Mouse (Mus musculus) cerebellum, postnatal 25 days (tissue): ENCODE data around the gene Iqgap1.
"Not testable (repeated sequence)": the region's sequence is repeated elsewhere in the genome, so short reads cannot be mapped to it uniquely, and the experiment has no call there.

Experiments used
- DNase-seq, 2 experiments: peaks; one replicate each; pipeline ENCODE4 v3.0.0; 2021; ENCODE audit warnings: mixed read lengths in 2 of 2

Iqgap1 gene

DNA sequence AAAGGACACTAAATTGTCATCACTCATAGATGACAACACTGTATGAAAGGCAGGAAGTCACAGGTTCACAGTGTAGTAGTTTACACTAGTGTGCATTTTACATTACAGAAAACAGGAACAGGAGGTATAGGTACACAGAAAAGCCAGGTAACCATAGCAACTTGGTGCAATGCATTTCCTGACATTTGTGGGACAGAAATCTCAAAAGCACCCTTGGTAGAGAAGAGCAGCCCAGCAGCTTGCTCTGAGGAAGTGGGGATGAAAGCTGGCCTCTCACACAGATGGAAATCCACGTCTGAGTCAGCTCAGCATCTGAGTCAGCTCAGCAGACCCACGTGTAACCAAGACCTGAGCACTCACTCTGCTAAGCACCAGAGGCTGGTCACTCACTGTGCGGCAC is 59.7 kb downstream of the Iqgap1 start:
- peak in 1 of 2 experiments; percentile 34 for DNase-seq

DNA sequence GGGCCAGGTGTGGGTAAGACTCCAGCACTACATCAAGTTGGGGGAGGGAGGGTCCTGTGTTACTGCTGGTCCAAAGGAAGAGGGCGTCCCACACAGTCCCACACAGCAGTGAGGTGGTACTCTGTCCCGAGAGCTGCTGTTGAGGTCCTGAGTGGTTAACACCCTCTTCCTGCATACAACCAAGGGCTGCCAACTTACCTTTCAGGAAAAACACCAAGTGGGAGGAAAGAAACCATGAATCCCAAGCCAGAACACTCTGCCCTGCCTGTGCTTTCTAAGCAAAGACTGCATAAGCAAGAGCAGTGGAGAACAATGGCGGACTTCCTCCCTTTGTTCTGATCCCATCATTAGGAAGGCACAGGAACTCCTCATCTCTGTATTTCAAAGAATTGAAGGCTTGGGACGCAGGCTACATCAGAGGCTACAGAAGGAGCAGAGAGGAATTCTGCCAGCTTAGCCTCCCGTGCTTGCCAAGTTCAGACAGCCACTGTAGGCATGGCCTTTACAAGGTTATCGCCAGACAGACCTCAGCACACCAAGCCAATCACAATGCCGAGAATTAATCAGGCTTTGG is 61.8 kb downstream of the Iqgap1 start:
- DNase-seq = peak; percentile 79 to 85

DNA sequence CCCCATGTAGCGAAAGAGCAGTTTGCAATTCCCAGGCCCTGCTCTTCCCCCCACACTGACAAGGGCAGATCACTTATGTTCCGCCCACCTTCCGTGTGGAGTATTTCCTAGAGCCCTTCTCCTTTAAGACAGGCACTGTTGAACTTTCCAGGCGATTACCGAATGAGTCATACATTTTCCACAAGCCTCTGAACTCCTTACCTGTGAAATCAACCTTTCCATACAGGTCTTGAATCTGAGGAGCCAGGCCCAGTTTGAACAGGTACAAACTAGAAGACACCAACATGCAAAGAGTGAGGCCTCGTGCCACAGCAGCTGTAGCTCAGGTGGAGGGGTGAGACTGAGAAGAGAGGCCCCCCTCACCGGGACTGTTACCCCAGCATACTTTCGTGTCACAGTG is 63.5 kb downstream of the Iqgap1 start:
- DNase-seq = no peak

DNA sequence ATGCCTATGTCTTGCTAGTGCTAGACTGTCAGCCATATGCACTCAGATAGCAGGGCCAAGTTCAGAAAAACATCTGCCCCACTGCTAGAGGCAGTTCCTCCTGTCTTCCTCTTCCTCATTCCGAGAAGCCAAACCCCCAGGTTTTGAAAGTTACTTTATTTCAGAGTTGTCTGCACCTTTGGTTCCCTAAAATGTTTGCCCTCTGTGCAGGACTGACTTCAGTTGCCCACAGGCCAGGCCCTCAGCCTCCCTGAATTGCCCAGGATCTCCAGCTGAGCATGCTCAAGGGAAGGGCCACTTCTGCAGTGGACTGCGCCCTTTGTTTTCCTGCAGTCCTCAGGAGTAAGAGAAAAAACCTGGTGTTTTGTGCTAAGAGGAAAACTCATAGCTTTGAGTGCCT is 71.7 kb downstream of the Iqgap1 start:
- DNase-seq = no peak

DNA sequence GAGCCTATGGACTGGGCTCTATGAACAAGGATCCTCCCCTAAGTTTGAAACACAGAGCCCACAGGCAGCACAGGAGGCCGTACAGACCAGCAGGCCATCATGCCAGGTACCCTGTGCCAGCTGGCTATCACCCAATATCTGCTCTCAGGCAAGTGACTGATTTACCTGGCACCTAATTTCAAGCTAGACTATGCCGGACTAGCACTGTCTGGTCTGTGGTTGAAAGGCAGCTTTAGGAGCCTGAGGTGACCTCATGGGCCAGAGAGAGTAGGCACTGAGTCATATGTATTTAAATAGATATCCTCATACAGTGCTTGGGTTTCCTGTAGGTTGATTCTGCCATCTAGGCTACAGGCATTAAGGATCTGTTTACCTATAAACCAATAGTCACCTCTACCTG is 72.2 kb downstream of the Iqgap1 start:
- DNase-seq = peak; percentile 45 to 66

DNA sequence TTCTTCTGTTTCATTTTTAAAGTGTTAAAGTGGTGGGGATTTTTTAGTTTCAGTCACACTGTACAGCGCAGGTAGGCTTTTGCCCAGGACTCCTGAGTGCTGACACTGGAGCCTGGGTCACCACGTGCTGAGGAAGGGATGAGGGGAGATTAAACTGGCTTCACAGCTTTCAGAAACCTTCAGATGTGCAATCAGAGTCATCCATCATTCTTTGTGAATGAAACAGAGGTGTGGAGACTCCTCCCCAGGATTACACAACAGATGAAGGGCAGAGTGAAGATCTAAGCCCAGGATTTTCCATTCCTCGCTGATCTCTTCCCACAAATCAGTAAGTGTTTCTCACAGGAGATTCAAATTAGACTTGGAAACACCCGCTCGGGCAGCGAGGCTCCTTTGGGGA is 76.2 kb downstream of the Iqgap1 start:
- DNase-seq = no peak

DNA sequence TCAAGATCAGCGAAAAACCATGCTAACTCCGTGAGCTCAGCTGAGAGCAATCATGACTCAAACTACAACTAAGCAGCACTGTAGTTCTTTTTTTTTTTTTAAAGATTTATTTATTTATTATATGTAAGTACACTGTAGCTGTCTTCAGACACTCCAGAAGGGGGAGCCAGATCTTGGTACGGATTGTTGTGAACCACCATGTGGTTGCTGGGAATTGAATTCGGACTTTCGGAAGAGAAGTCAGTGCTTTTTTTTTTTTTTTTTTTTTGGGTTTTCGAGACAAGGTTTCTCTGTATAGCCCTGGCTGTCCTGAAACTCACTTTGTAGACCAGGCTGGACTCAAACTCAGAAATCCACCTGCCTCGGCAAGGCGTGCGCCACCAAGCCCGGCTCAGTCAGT is 76.7 kb downstream of the Iqgap1 start:
- not testable (repeated sequence) for DNase-seq

DNA sequence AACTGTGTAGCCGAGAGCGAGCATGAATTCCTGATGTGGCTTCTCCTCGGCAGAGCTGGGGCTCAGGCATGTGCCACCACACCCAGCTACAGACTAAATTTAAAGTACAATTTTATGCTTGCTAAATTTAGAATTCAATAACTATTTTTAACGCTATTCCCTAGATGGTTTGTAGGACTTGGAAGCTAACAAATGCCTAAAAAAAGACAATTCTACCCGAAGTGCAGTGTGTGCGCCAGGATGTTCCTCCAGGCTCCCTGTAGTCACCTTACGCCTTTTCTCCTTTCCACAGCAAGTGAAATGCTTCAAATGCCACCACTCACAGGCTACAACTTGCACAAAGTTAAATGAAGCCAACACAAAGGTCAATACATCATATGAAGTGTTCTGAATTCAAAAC is 78.4 kb downstream of the Iqgap1 start:
- no peak for DNase-seq

DNA sequence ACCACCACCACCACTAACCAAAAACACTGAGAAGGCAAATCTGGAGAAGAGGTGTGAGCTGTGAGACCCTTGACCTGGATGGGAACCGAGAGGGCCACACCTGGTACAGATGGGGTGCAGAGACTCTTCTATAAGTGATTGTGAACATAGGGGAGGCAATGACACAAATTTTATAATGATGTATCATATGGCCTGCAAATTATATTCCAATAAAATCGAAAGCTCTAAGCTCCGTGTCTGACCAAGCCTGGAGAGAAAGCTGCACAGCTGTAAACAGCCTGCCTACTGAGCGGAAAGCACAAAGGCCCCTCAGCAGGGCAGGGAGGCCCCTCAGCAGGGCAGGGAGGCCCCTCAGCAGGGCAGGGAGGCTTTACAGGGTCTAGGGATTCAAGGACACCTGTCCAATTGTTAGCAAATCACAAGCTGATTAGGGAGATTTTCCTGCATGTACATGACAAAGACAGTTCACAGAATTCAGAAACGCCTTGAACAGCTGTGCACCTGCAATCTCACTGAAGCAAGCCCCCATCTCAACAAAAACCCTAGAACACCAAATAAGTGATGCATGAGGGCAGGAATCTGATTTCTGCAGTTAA is 79.5 kb downstream of the Iqgap1 start:
- no peak for DNase-seq

DNA sequence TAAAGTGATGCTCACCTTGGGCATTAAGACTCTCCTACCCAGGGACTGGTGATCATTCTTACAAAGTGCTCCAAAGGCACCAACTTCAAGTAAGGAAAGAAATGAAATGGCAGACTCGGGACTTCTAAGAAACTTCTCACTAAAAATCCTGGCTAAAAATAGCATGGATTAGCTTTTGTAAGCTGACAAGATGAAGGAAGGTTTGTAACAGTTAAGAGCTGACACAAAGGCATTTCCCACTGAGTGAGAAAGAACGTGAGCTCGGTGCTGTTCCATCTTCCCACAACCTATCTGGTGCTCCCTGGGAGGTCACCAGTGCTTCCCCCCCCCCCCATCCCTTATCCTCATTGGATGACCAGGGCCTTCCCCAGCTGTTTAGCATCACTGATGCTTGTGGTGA is 80.0 kb downstream of the Iqgap1 start:
- DNase-seq = no peak

DNA sequence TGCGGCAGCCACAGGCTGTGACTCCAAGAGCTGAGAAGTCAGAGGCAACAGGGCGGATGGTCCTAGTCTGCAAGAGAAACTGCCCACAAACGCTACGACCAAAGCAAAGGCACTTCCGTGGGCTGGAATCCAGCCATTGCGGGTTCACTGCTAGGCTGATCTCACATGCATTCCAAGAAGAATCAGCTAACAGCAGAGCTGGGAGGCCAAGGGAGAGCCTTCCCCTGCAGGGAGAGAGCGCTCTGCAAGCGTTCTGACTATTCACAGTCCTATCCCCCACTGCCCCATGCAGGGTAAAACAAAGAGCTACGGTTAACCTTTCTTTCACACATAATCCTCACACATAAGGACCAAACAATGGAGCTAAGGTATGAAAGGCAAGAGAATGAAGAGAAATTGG is 80.5 kb downstream of the Iqgap1 start:
- no peak for DNase-seq

DNA sequence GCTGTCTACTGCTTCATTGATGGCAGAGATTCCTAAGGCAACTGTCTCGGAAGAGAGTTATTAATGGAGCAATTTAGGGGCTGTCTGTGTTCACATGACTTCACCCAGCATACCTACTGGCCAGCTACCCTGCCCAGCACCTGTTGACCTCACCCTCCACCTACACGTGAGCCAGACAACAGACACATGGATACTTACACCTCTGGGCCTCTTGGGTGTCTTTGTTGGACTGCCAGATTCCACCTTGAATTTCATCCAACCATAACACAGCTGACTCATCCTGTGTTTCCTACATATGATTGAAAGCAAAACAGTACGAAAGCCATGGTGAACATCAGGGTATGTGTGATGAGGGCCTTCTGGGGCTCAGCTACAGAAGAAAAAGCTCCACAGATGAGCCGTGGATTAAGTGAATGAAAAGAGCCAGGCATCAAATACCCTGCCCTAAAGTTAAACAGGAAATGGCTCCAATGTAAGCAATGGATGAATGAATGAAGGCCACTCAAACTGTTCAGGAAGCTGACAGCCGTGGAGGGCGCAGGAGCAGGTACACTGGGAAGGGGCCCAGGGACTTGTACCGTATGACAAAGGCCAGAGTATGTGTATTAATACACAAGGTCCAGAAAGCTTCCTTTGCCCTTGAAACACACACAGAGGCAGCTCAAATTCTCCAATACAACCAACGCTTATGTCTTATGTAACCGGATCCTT is 81.7 kb downstream of the Iqgap1 start:
- DNase-seq = no peak

DNA sequence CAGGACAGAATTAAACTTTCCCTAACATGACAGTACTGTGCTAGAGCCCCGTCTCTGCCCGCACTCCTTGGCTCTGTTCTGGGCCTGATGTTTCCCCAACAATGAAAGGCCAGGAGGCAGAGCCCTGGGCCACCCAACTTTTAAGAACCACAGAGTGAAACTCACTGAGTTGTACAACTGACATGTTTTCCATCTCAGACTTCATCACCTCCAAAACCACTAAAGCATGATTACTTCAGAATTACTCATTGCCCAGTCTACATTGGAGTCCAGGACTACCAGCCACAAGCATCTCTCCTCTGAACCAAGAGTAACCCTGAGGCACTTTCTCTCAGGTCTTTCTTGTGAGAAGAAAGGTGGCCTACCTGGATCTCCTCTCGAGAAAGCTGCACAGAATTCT is 83.1 kb downstream of the Iqgap1 start:
- no peak for DNase-seq

DNA sequence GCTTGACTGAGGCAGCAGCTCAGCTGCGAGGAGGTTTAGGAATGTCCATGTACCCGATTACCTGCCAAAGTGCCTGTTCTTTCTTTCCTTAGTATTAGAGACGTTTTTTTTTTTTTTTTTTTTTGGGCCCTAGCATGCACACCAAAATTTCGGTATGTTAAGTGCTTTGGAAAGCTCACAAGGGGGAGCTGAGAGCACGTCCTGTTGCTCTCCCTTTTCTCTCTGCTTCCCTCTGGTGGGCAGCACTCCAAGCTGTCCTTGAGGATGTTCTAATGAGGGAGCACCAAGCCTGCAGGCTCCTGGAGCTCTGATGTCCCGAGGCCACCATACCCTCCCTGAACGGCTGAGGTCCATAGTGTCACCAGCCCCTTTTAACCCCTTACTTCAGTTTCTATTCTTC is 84.8 kb downstream of the Iqgap1 start:
- peak; percentile 63 to 85 for DNase-seq

DNA sequence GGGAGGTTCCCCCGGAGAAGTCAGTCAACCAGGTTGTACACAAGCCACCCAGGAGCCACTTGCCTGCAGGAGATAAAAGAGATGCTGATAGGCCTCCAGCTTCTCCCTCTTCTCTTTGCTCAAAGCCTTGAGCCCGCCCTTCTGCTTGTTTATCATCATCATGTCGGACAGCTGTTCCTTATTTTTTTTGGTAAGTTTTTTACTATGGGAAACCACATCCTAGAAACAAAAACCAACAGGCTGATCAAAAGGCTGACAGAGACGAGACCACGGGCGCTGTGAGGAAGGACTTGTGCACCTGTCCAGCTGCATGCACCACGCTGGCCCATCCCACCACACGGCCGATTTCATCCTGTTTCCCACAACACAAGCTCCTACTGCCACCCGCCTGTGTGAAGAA is 89.6 kb downstream of the Iqgap1 start:
- DNase-seq = no peak

DNA sequence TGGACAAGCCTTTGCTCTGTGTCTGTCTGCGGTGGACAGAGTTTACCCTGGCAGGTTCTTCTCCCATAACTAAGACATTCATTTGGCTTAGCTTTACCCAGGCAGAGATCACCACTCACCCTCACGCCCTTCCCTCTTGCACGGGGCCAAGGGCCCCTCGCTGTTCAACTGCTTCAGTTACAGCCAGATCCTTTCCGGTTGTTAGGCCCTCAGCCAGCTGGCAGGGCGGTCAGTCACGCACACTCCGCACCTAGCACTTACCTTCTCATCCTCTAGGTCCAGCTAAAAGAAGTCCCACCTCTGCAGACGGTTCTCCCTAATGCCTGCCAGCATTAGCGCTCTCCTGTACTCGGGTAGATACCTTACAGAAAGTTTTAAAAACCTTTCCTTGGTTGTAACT is 92.8 kb downstream of the Iqgap1 start:
- peak; percentile 30 to 51 for DNase-seq

DNA sequence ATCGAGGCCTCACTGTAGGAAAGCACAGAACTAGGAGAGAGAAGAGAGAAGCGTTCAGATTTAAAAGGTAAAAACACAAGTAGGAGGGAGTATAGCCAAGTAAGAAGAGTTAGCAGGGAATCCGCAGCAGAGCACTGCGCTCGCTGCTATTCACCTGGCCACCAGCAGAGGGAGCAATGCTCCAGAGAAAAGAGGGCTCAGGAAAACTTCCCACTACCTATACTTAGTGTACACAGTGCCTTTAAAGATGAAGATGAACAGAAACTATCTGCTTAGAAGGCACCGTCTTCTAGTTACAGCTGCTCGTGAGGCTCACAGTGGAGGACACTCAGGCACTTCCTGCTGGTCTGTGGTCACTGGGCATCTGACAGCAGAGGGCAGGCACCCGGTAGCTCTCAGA is 96.1 kb downstream of the Iqgap1 start:
- peak; percentile 82 to 87 for DNase-seq

DNA sequence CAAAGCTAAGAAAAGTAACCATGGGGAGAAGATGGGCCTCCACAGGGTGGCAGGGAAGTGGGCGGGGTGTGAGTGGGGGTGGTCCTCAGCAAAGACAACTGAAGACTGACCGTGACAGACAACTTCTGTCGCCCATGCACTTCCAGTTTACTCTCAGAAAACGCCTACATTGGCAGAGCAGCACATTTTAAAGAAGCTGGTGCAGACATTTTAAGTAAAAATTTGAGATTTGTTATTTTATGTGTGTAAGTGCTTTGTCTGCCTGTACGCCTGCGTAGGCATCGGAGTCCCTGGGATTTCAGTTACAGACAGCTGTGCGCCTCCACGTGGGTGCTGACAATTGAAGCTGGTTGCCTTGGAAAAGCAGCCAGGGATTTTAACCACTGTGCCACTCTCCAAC is 104.7 kb downstream of the Iqgap1 start:
- DNase-seq = no peak

DNA sequence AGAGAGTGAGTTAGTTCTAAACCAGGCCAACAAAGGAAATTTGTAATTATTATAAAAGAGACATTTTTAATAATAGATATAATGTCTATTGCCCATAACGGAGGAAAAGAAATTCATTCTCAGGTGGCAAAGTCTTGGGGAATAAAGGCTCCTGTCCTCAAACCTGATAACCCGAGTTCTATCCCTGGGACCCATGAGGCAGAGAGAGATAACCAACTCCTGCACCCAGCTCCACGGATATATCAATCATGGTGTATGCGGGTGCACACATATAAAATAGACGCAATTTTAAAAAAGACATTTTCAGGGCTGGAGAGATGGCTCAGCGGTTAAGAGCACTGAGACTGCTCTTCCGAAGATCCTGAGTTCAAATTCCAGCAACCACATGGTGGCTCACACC is 106.2 kb downstream of the Iqgap1 start:
- no peak for DNase-seq

DNA sequence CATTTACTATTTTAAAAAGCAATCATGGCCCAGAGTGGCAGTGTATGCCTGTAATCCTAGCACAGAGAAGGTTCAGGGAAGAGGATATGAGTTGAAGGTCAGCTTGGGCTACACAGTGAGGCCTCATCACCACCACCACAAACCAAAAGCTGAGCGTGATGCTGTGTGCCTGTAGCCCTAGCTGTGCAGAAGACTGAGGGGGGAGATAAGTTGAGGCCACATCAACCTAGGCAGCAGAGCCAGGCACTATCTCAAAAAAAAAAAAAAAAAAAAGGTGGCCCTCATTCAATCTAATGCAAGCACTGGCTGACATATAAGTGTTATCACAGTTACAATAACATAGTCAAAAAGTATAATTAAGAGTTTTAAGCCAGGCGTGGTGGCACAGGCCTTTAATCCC is 106.7 kb downstream of the Iqgap1 start:
- no peak for DNase-seq

DNA sequence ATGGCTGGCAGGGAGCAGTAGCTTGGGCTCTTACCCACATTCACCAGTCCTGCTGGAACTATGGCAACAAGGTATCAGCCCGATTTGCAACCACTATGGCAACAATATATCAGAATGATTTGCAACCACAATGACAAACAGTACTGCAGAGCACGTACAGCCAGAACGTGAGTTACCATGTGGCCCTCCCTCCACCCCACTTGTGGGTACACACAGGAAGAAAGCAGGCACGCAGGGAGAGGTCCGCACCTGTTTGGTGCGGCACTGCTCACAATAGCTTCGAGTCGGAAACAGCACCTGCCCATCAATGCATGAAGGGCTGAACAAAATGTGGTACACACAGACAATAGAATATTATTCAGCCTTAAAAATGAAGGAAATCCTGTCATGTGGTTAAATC is 107.3 kb downstream of the Iqgap1 start:
- no peak for DNase-seq

DNA sequence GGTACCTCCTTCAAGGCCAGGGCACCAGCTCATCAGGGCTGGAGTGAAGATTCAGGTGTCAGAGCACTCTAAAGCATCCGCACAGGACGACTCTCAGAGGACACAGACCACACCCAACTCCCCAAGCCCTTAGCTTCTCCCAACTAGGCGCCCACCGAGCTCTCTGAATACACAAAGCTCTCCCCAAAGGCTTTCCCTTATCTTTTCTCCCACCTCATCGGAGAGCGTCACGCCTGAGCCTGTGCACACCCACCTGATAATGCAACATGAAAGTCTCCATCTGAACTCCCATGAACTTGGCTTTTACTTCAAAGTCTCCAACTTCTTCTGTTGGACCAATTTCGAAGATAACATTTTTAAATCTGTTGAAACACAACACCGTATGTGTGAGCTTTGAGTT is 109.0 kb downstream of the Iqgap1 start:
- DNase-seq = no peak

DNA sequence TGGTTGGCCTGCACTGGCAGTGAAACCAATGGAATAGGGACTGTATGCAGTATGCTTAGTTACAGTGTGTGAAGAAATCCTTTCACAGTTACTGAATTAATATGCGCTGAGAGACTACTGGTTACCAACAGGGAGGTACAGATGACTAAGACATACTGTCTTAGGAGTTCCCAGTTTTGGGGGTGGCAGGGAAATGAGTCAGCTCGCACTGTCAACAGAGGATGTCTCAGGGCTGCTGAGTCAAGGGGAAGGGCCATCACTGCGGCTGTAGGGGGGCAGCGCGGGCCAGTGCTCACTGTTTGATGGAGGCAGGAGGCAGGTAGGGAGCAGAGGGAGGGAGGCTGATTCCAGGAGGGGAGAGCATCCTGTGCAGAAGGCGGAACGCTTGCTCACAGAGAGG is 110.5 kb downstream of the Iqgap1 start:
- no peak for DNase-seq

DNA sequence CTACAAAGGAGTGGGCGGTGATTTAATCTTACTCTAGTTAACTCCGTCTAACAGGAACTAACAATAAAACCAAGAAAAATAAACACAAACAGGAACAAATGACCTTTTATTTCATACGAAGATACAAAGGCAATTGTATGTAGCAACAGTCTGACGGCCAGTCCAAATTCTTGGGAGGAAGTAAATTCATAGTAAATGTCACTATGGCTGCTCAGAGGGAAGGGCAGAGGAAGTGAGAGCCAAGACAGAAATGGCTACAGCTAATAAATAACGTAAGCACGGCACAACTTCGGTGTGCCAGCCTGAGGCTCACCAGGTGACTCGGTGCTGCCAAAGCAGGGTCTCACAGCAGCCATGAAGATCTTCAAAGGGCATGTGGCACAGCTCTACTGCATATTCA is 114.3 kb downstream of the Iqgap1 start:
- no peak for DNase-seq

DNA sequence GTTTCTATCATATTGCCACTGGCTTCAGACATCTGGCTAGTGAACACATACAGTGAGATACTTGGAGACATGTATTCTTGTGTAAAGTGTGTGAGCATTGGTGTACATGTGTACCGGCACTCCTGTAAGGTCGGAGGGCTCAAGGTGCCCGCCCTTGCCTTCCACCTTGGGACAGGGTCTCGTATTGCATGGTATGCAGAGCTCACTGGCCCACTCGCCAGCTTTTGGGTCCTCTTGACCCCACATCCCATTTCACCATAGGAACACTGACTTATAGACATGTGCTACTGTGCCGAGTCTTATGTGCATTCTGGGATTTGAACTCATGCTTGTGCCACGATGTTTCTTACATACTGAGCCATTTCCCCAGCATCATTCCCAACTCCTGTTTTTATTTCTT is 115.4 kb downstream of the Iqgap1 start:
- no peak for DNase-seq
